23 mouse cellular contexts compared by ENCODE assay signal in genomic region chr9:72125442-72125841, GRCm38 (mm10). TPM values are rescaled to one million over a fixed set of nuclear protein-coding genes. Genes with fewer than 3 reads are reported as not detected.
DNase-seq lines count a peak whose midpoint lies in the region; ATAC-seq and TF ChIP-seq lines count a peak whose summit lies in the region.
"Had no signal": no experiment of that assay in that cellular context is flagged by ENCODE, and none has a peak within 500 bp of the region (broad histone marks: within the 10 kb centered on the region; RNA-seq: fewer than 3 reads in every experiment).

No protein-coding gene starts in this region.

- no peaks in the 10 kb centered on the region for H3K27me3 ChIP-seq in hindbrain, postnatal 0 days (ENCODE audit: insufficient read depth, low read length)
- no peaks in the 10 kb centered on the region for H3K27me3 ChIP-seq in hindbrain, embryonic 10.5 days (ENCODE audit: insufficient read depth, poor library complexity, severe bottlenecking)
- no peaks in the 10 kb centered on the region for H3K27me3 ChIP-seq in intestine, postnatal 0 days (replicated peaks; ENCODE audit: control insufficient read depth, insufficient read depth, low read length)
- H3K27me3 ChIP-seq: embryonic facial prominence, embryonic 15.5 days; heart, embryonic 13.5 days; hindbrain, embryonic 13.5 days; neural tube, embryonic 15.5 days had no signal

- H3K27ac ChIP-seq in hindbrain, postnatal 0 days = no peak overlapping the region
- no peak overlapping the region for H3K27ac ChIP-seq in hindbrain, embryonic 10.5 days
- no peak overlapping the region for H3K27ac ChIP-seq in intestine, postnatal 0 days (ENCODE audit: low read depth, low read length)
- H3K27ac ChIP-seq: embryonic facial prominence, embryonic 15.5 days; heart, embryonic 13.5 days; hindbrain, embryonic 13.5 days; neural tube, embryonic 15.5 days had no signal

- no peak for TF ChIP-seq CTCF in hindbrain, postnatal 0 days (IDR thresholded peaks at IDR 0.05; ENCODE audit: low read depth)
- no peak for TF ChIP-seq CTCF in intestine, postnatal 0 days (IDR thresholded peaks at IDR 0.05; ENCODE audit: low read depth)

- 55% methylated on average over 1 of the region's 1 CpGs for WGBS in hindbrain, postnatal 0 days
- 87% methylated on average over 1 of the region's 1 CpGs for WGBS in hindbrain, embryonic 10.5 days
- 87% methylated on average over 1 of the region's 1 CpGs for WGBS in intestine, postnatal 0 days

- no peaks in the 10 kb centered on the region for H3K36me3 ChIP-seq in hindbrain, postnatal 0 days (ENCODE audit: insufficient read depth, low read length)
- H3K36me3 ChIP-seq in hindbrain, embryonic 10.5 days = no peaks in the 10 kb centered on the region
- H3K36me3 ChIP-seq in intestine, postnatal 0 days (ENCODE audit: control insufficient read depth, insufficient read depth) = no peaks in the 10 kb centered on the region
- H3K36me3 ChIP-seq: embryonic facial prominence, embryonic 15.5 days; heart, embryonic 13.5 days; hindbrain, embryonic 13.5 days; neural tube, embryonic 15.5 days had no signal

- no peak overlapping the region for H3K9ac ChIP-seq in hindbrain, postnatal 0 days (replicated peaks; ENCODE audit: low read length)
- H3K9ac ChIP-seq in intestine, postnatal 0 days (ENCODE audit: low read depth, low read length) = no peak overlapping the region
- H3K9ac ChIP-seq: embryonic facial prominence, embryonic 15.5 days; heart, embryonic 13.5 days; hindbrain, embryonic 13.5 days; neural tube, embryonic 15.5 days had no signal

- H3K4me1 ChIP-seq in hindbrain, postnatal 0 days (ENCODE audit: insufficient read depth, low read length) = no peaks in the 10 kb centered on the region
- no peaks in the 10 kb centered on the region for H3K4me1 ChIP-seq in hindbrain, embryonic 10.5 days (replicated peaks)
- H3K4me1 ChIP-seq in intestine, postnatal 0 days (replicated peaks; ENCODE audit: control insufficient read depth, insufficient read depth, low read length) = no peaks in the 10 kb centered on the region
- H3K4me1 ChIP-seq: hindbrain, embryonic 13.5 days; neural tube, embryonic 15.5 days had no signal

- H3K9me3 ChIP-seq in hindbrain, postnatal 0 days (ENCODE audit: low read length) = no peaks in the 10 kb centered on the region
- H3K9me3 ChIP-seq in hindbrain, embryonic 10.5 days = no peaks in the 10 kb centered on the region
- no peaks in the 10 kb centered on the region for H3K9me3 ChIP-seq in intestine, postnatal 0 days (ENCODE audit: control insufficient read depth)
- H3K9me3 ChIP-seq: embryonic facial prominence, embryonic 15.5 days; heart, embryonic 13.5 days; hindbrain, embryonic 13.5 days; neural tube, embryonic 15.5 days had no signal

- ATAC-seq in cerebellum, adult (ENCODE audit: insufficient number of reproducible peaks, low FRiP score, low TSS enrichment) = no peak
- no peak for ATAC-seq in hindbrain, postnatal 0 days
- no peak for ATAC-seq in intestine, postnatal 0 days
- ATAC-seq: inflammation-experienced regulatory T-cells, adult 6 months; lung, postnatal 0 days had no signal

- H3K4me3 ChIP-seq in hindbrain, postnatal 0 days (ENCODE audit: low read length) = no peak overlapping the region
- H3K4me3 ChIP-seq in hindbrain, embryonic 10.5 days = no peak overlapping the region
- H3K4me3 ChIP-seq in intestine, postnatal 0 days (ENCODE audit: low read depth, low read length) = no peak overlapping the region
- H3K4me3 ChIP-seq: embryonic facial prominence, embryonic 15.5 days; heart, embryonic 13.5 days; hindbrain, embryonic 13.5 days; neural tube, embryonic 15.5 days had no signal

- DNase-seq in cerebellum, adult 11 months = peak; percentile 60
- DNase-seq in hindbrain, postnatal 0 days (ENCODE audit: low spot score) = peak; percentile 9
- no peak for DNase-seq in hindbrain, embryonic 10.5 days (ENCODE audit: low spot score)
- peak; percentile 85 for DNase-seq in cerebellum, adult 9-10 months
- DNase-seq in urinary bladder, adult 18-20 months (ENCODE audit: low spot score in 2 of 2) = no peak
- DNase-seq: adrenal gland, postnatal 14 days; gastrocnemius, postnatal 10 days; heart, adult 18-20 months; heart, postnatal 14 days; kidney, adult 2 months; kidney, postnatal 14 days; right cerebral cortex, adult 18-20 months; right cerebral cortex, postnatal 4 days; thymus, postnatal 25 days had no signal

- no peak overlapping the region for H3K4me2 ChIP-seq in hindbrain, postnatal 0 days (ENCODE audit: low read depth, low read length)
- no peak overlapping the region for H3K4me2 ChIP-seq in intestine, postnatal 0 days (replicated peaks; ENCODE audit: low read depth)
- H3K4me2 ChIP-seq: embryonic facial prominence, embryonic 15.5 days; heart, embryonic 13.5 days; hindbrain, embryonic 13.5 days; midbrain, embryonic 11.5 days; neural tube, embryonic 15.5 days had no signal

RNA-seq across cellular contexts. Expression of gene Tcf12, which starts 13.8 kb away (rescaled TPM):
- total RNA-seq in hindbrain, postnatal 0 days (2014; rRNA removed) = 96.6 and 155 TPM in 2 replicates
- polyA plus RNA-seq in hindbrain, postnatal 0 days (2015; fragmentation: Nextera tagmentation; extraction: Ambion mirVana) = 65.5 and 68.3 TPM in 2 replicates
- 138 and 144 TPM in 2 replicates for polyA plus RNA-seq in hindbrain, embryonic 10.5 days (2016; fragmentation: Nextera tagmentation; extraction: Ambion mirVana)
- polyA plus RNA-seq in intestine, postnatal 0 days (2015; fragmentation: Nextera tagmentation; extraction: Ambion mirVana) = 19.1 and 23.1 TPM in 2 replicates

Comparison
In these comparisons a context has a peak if more than half of its experiments do, and no peak if none do; other contexts are left out.
1. DNase-seq: peak in cerebellum, adult 11 months (single experiment), hindbrain, postnatal 0 days (single experiment) and cerebellum, adult 9-10 months (single experiment); none in hindbrain, embryonic 10.5 days (single experiment) and urinary bladder, adult 18-20 months (0 of 2).